Mouse (Mus musculus) bone marrow, adult 2 months (tissue): Measurements from ENCODE around the gene Ppm1e.

ENCODE experiments used
- CTCF ChIP-seq: fragments of 200-500 bp; IDR thresholded peaks from 2 replicates; pipeline ENCODE4 v1.5.1; 2011; ENCODE audit warnings: low read length, control low read depth; ENCODE audit not compliant: control insufficient read depth, insufficient read depth
- POLR2A ChIP-seq: fragments of 200-500 bp; IDR thresholded peaks from 2 replicates; pipeline ENCODE4 v1.6.1; 2011; ENCODE audit warnings: low read depth, mild to moderate bottlenecking, control low read depth, low read length, borderline replicate concordance; ENCODE audit not compliant: control insufficient read depth

DNA sequence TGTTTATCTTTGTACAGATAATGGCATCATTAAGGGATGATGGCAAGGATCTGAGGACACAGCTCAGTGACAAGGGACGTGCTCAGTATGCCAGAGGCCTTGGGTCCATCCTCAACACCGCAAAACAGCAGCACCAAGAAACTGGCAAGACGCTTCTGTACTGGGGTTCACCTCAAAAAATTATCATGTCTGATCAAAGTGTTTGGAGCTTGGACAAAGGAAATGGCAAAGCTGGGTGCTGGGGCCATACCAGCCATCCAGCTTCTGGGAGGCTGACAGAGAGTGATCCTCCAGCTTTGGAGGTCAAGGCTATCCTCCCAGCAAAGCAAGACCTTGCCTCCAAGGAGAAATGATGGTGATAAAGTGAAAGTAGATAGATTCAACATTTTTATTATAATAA, 32.4 kb downstream of the Ppm1e start:
- TF ChIP-seq CTCF (no peak), POLR2A (no peak)
